Mouse (Mus musculus) MEL (cell line): ENCODE measurements at regions not wholly inside any gene's neighbourhood (a gene's known extent, or its start where the extent isn't known, plus 50 kb on each side); places are given as distances from the start of the nearest gene placed in this dataset.

Experiments
- CTCF ChIP-seq, 3 experiments: IDR thresholded peaks in 2 of 3; conservative IDR thresholded peaks in 1 of 3; 2 replicates each; pipeline ENCODE4 v1.5.1; 2011 to 2012; ENCODE audit warnings: low read length in 3 of 3, low read depth in 2 of 3, mild to moderate bottlenecking in 2 of 3, improper control_type of control experiment in 1 of 3, inconsistent platforms in 1 of 3, mixed read lengths in 1 of 3, moderate library complexity in 1 of 3; ENCODE audit not compliant: control insufficient read depth in 1 of 3, insufficient read depth in 1 of 3, poor library complexity in 1 of 3, severe bottlenecking in 1 of 3
- E2F4 ChIP-seq: IDR thresholded peaks from 2 replicates; pipeline ENCODE4 v1.6.1; 2011; ENCODE audit warnings: low read depth, low read length, improper control_type of control experiment, borderline replicate concordance
- EP300 ChIP-seq, 2 experiments: IDR thresholded peaks; 2 replicates each; pipeline ENCODE4 v1.6.1; 2011; ENCODE audit warnings: improper control_type of control experiment in 2 of 2, low read length in 2 of 2, low read depth in 1 of 2, mild to moderate bottlenecking in 1 of 2
- MAX ChIP-seq: IDR thresholded peaks from 2 replicates; pipeline ENCODE4 v1.6.1; 2011; ENCODE audit warnings: low read length, improper control_type of control experiment
- MXI1 ChIP-seq: IDR thresholded peaks from 2 replicates; pipeline ENCODE4 v1.6.1; 2011; ENCODE audit warnings: mild to moderate bottlenecking, low read depth, low read length, improper control_type of control experiment
- POLR2A ChIP-seq, 2 experiments: IDR thresholded peaks; 2 replicates each; pipeline ENCODE4 v1.6.1; 2011 to 2012; ENCODE audit warnings: low read length in 2 of 2, mild to moderate bottlenecking in 2 of 2, control low read depth in 1 of 2, improper control_type of control experiment in 1 of 2, low read depth in 1 of 2, moderate library complexity in 1 of 2; ENCODE audit not compliant: control insufficient read depth in 1 of 2, insufficient read depth in 1 of 2, poor library complexity in 1 of 2
- RAD21 ChIP-seq: IDR thresholded peaks from 2 replicates; pipeline ENCODE4 v1.6.1; 2011; ENCODE audit warnings: mild to moderate bottlenecking, low read depth, low read length, improper control_type of control experiment
- RCOR1 ChIP-seq: IDR thresholded peaks from 2 replicates; pipeline ENCODE4 v1.6.1; 2012; ENCODE audit warnings: low read depth, mild to moderate bottlenecking, inconsistent platforms, low read length, improper control_type of control experiment
- USF2 ChIP-seq, 2 experiments: IDR thresholded peaks; 2 replicates each; pipeline ENCODE4 v1.6.1; 2011 to 2012; ENCODE audit warnings: improper control_type of control experiment in 2 of 2, low read length in 2 of 2, borderline replicate concordance in 1 of 2, inconsistent platforms in 1 of 2, low read depth in 1 of 2, mild to moderate bottlenecking in 1 of 2; ENCODE audit not compliant: insufficient read depth in 1 of 2
- ZC3H11A ChIP-seq: IDR thresholded peaks from 2 replicates; pipeline ENCODE4 v1.6.1; 2012; ENCODE audit warnings: low read depth, mild to moderate bottlenecking, inconsistent platforms, low read length, improper control_type of control experiment
- ZKSCAN1 ChIP-seq: IDR thresholded peaks from 2 replicates; pipeline ENCODE4 v1.6.1; 2012; ENCODE audit warnings: low read depth, mild to moderate bottlenecking, inconsistent platforms, low read length, improper control_type of control experiment, moderate library complexity
- ZMIZ1 ChIP-seq: IDR thresholded peaks from 2 replicates; pipeline ENCODE4 v1.6.1; 2012; ENCODE audit warnings: low read depth, mild to moderate bottlenecking, inconsistent platforms, low read length, improper control_type of control experiment, moderate library complexity
- ZNF384 ChIP-seq: IDR thresholded peaks from 2 replicates; pipeline ENCODE4 v1.6.1; 2012; ENCODE audit warnings: low read depth, mild to moderate bottlenecking, inconsistent platforms, low read length, improper control_type of control experiment

GRCm38 (mm10) chr1:119289516-119290164 lies 132.4 kb downstream of the Inhbb start:
- no peak for TF ChIP-seq ZC3H11A
- no peak for TF ChIP-seq E2F4
- no peak for TF ChIP-seq CTCF (IDR thresholded peaks at IDR 0.05 in 2 of 3, conservative IDR thresholded peaks at IDR 0.05 in 1 of 3; ENCODE audit: control insufficient read depth in 1 of 3, insufficient read depth in 1 of 3, low read depth in 2 of 3, low read length in 3 of 3, poor library complexity in 1 of 3, severe bottlenecking in 1 of 3)
- TF ChIP-seq ZMIZ1: no peak
- no peak for TF ChIP-seq MXI1
- TF ChIP-seq RCOR1: no peak
- no peak for TF ChIP-seq POLR2A (IDR thresholded peaks at IDR 0.05; ENCODE audit: control insufficient read depth in 1 of 2, insufficient read depth in 1 of 2, low read depth in 1 of 2, low read length in 2 of 2, poor library complexity in 1 of 2)
- no peak for TF ChIP-seq EP300 (IDR thresholded peaks at IDR 0.05; ENCODE audit: low read depth in 1 of 2, low read length in 2 of 2)
- TF ChIP-seq MAX: no peak
- TF ChIP-seq ZNF384: no peak
- TF ChIP-seq RAD21: no peak
- no peak for TF ChIP-seq ZKSCAN1
- TF ChIP-seq USF2 (IDR thresholded peaks at IDR 0.05; ENCODE audit: borderline replicate concordance in 1 of 2, insufficient read depth in 1 of 2, low read depth in 1 of 2, low read length in 2 of 2): no peak
